Comparison of ENCODE assay signal across 11 mouse cellular contexts in the genomic region with DNA sequence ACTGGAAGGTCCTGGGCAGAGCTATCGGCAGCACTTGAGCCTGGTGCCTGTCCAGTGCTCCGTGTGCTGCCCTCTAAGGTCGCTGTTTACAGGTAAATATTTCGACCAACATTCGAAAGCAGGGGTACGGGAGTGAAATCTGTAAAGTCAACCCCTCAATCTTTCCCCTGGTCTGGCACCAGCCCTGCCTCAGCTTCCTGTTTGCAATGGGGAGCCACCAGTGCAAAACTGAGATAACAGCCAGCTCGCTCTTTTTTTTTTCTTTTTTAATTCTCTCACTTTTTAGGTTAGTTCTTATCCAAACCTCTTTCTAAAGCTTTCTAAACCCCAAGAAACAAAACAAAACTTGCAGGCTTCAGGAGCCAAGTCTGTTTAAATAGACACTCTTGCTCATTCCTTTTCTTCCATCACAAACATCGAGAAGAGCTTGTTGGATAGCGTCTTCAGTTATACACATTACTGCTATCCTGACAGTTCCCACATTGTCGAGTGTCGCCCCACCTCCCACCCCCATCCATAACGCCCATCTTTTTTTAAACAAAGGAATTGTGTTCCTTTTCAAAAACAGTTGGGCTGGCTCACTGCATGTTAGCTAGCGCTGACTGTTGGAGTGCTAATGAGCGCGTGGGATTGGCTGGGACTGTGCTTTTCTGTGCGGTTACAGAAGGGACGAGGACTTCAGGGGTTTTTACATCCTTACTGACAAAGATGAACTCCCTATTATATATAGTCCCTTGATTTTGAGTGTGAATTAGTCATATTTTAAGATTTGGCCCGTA. TPM values are rescaled to one million over a fixed set of nuclear protein-coding genes. Genes with fewer than 3 reads are reported as not detected.
A peak's percentile ranks its signal among the peaks of the same experiment; 100 is the strongest.
DNase-seq lines count a peak whose midpoint lies in the region; ATAC-seq and TF ChIP-seq lines count a peak whose summit lies in the region.
"Had no signal": no experiment of that assay in that cellular context is flagged by ENCODE, and none has a peak within 500 bp of the region (broad histone marks: within the 10 kb centered on the region; RNA-seq: fewer than 3 reads in every experiment).

No protein-coding gene starts in this region.

- no peak overlapping the region for H3K4me3 ChIP-seq in layer of hippocampus, adult 2 months
- no peak overlapping the region for H3K4me3 ChIP-seq in stomach, embryonic 16.5 days (replicated peaks; ENCODE audit: low read length)
- H3K4me3 ChIP-seq: limb, embryonic 15.5 days; neural tube, embryonic 15.5 days had no signal

- no peak for TF ChIP-seq CTCF in layer of hippocampus, adult 2 months (conservative IDR thresholded peaks at IDR 0.05)

- H3K27ac ChIP-seq in layer of hippocampus, adult 2 months: peak overlapping the region; percentile 71
- peak overlapping the region; percentile 47; the same call in 1 of the 2 replicates for H3K27ac ChIP-seq in stomach, embryonic 16.5 days (ENCODE audit: low read length)
- H3K27ac ChIP-seq: limb, embryonic 15.5 days; neural tube, embryonic 15.5 days had no signal

- H3K4me1 ChIP-seq in stomach, embryonic 16.5 days (ENCODE audit: control insufficient read depth, insufficient read depth, low read length): peaks cover 18% of the 10 kb centered on the region; the same call in 1 of the 2 replicates

- no peak overlapping the region for H3K4me2 ChIP-seq in stomach, embryonic 16.5 days (ENCODE audit: low read depth, low read length)
- H3K4me2 ChIP-seq: limb, embryonic 15.5 days; neural tube, embryonic 15.5 days had no signal

- peak; percentile 28 for DNase-seq in CD4-positive, CD25-positive, alpha-beta regulatory T cell, adult 2 months (ENCODE audit: low read depth, low spot score)
- peak; percentile 67 for DNase-seq in retina, postnatal 1 day
- no peak for DNase-seq in retina, embryonic 14.5 days (ENCODE audit: low spot score)
- peak; percentile 57 to 71 for DNase-seq in layer of hippocampus, adult 2 months (ENCODE audit: low spot score in 2 of 2)
- no peak for DNase-seq in spleen, postnatal 4 days (ENCODE audit: low spot score in 2 of 2)
- DNase-seq in kidney, postnatal 10 days: no peak
- DNase-seq: cerebellum, adult 9-10 months had no signal

- no peaks in the 10 kb centered on the region for H3K27me3 ChIP-seq in stomach, embryonic 16.5 days (ENCODE audit: control insufficient read depth, insufficient read depth, low read length)
- H3K27me3 ChIP-seq: limb, embryonic 15.5 days; neural tube, embryonic 15.5 days had no signal

- no peak overlapping the region for H3K9ac ChIP-seq in stomach, embryonic 16.5 days (ENCODE audit: low read length)
- H3K9ac ChIP-seq: limb, embryonic 15.5 days; neural tube, embryonic 15.5 days had no signal

- H3K9me3 ChIP-seq in stomach, embryonic 16.5 days (replicated peaks; ENCODE audit: control insufficient read depth, low read length): no peaks in the 10 kb centered on the region
- H3K9me3 ChIP-seq: limb, embryonic 15.5 days; neural tube, embryonic 15.5 days had no signal

- 67% methylated on average over 18 of the region's 18 CpGs for WGBS in stomach, embryonic 16.5 days

- peaks cover 15% of the 10 kb centered on the region for H3K36me3 ChIP-seq in stomach, embryonic 16.5 days (ENCODE audit: control insufficient read depth, insufficient read depth, low read length)

- ATAC-seq in CD4-positive, CD25-positive, alpha-beta regulatory T cell, adult 4 months: no peak
- ATAC-seq in stomach, embryonic 16.5 days (ENCODE audit: insufficient read depth, low FRiP score): peak; percentile 49; the same call in 1 of the 2 replicates

RNA-seq across cellular contexts. Expression of a gene that starts 27.6 kb away (rescaled TPM):
- under 1 TPM; 0.58 to 0.98 TPM for polyA plus RNA-seq in CD4-positive, CD25-positive, alpha-beta regulatory T cell, adult 4 months (2017; shearing (Covaris generic))
- 1 to 10 TPM; 2.7 TPM for total RNA-seq in layer of hippocampus, adult 2 months (2021)
- 0.40 and 0.46 TPM in 2 replicates for polyA plus RNA-seq in stomach, embryonic 16.5 days (2015; fragmentation: Nextera tagmentation; extraction: Ambion mirVana)

Comparison
In these comparisons a context has a peak if more than half of its experiments do, and no peak if none do; other contexts are left out.
1. DNase-seq: peak in CD4-positive, CD25-positive, alpha-beta regulatory T cell, adult 2 months (single experiment), retina, postnatal 1 day (single experiment) and layer of hippocampus, adult 2 months (2 of 2); none in retina, embryonic 14.5 days (single experiment), spleen, postnatal 4 days (0 of 2) and kidney, postnatal 10 days (single experiment).